Mouse (Mus musculus) CH12F3 (cell line): ENCODE measurements around the gene Fas.

Experiments
- in situ Hi-C: fragments of 300-500 bp; cut with MboI; formaldehyde crosslinking; loops from 2 replicates; pipeline ENCODE4 v1.14.3; 2020; ENCODE audit warnings: low sequenced_read_pairs

The Fas gene

GRCm38 (mm10) chr19:34345616-34346267, 55.3 kb downstream of the Fas start:
- in situ Hi-C loops: loop anchor here (25.0 kb wide), 1 partner anchor 317 kb away; no protein-coding TSS in a partner anchor

- in situ Hi-C loops: no loop called here
Measured at GRCm38 (mm10) chr19:34353291-34353805, 62.9 kb downstream of the Fas start.

- in situ Hi-C loops: no loop called here
Measured at GRCm38 (mm10) chr19:34362639-34363038, 72.2 kb downstream of the Fas start.

GRCm38 (mm10) chr19:34369551-34369950, 79.1 kb downstream of the Fas start:
- in situ Hi-C loops: no loop called here

GRCm38 (mm10) chr19:34370397-34370796, 79.9 kb downstream of the Fas start:
- in situ Hi-C loops: no loop called here
